Mouse (Mus musculus): ENCODE results near the gene Fam107b. TPM values are rescaled to one million over a fixed set of nuclear protein-coding genes. Genes with fewer than 3 reads are reported as not detected.
A peak's percentile ranks its signal among the peaks of the same experiment; 100 is the strongest.
"Not testable (repeated sequence)": the region's sequence is repeated elsewhere in the genome, so short reads cannot be mapped to it uniquely, and the experiment has no call there.

Gene Fam107b
- polyA plus RNA-seq, 1 experiment from 2014 or later: 75.4 TPM

DNA sequence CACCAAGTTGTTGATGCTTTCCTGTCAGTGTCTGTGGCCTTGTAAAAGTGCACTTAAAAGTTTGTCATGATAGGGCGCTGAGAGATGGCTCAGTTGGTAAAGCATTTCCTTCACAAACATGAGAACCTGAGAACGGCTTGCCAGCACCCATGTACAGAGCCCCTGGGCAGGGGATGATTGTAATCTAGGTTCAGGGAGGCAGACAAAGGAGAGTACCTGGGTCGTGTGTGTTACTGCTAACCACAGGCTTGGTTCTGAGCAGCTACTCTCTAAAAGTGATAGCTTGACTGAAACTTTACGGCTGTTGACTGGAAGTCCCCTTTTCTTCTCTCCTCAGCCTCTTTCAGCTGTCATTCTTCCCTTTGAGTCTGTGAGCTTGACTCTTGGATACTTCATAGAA, 147.6 kb downstream of the Fam107b start:
- Histone ChIP-seq H3K9ac (ENCODE audit: low read length) (no peak overlapping the region), H3K4me2 (ENCODE audit: low read length) (no peak overlapping the region), H3K4me1 (ENCODE audit: control insufficient read depth, insufficient read depth, low read length) (peaks cover 25% of the 10 kb centered on the region; the same call in 1 of the 2 replicates), H3K9me3 (replicated peaks; ENCODE audit: control insufficient read depth, low read length) (no peaks in the 10 kb centered on the region), H3K27me3 (replicated peaks; ENCODE audit: control insufficient read depth, insufficient read depth, low read length) (no peaks in the 10 kb centered on the region), H3K36me3 (ENCODE audit: control insufficient read depth, insufficient read depth, low read length) (no peaks in the 10 kb centered on the region), H3K4me3 (ENCODE audit: low read depth, low read length) (no peak overlapping the region), H3K27ac (ENCODE audit: low read depth, low read length) (no peak overlapping the region)
- no peak for DNase-seq (ENCODE audit: low spot score)
- 89% methylated on average over 4 of the region's 4 CpGs for WGBS
- ATAC-seq: no peak

DNA sequence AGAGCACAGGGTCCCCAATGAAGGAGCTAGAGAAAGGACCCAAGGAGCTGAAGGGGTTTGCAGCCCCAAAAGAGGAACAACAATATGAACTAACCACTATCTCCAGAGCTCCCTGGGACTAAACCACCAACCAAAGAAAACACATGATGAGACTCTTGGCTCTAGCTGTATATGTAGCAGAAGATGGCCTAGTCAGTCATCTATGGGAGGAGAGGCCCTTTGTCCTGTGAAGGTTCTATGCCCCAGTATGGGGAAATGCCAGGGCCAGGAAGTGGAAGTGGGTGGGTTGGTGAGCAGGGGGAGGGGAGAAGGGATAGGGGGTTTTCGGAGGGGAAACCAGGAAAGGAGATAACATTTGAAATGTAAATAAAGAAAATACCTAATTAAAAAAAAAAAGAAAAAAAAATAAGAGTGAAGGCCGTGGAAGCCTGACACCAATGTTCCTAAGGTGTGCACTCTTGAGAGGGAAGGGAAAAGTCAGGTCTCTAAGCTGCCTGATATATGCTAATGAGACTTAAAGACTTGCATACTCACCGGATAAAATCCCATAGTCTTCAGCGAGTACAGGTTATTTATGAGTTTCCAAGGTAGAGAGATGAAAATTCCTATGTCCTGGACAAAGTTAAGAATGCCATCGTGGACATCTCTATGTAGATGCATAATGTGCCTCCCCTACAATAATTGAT, 149.3 kb downstream of the Fam107b start:
- not testable (repeated sequence) for H3K27me3 ChIP-seq (replicated peaks; ENCODE audit: control insufficient read depth, insufficient read depth, low read length); H3K36me3 ChIP-seq (ENCODE audit: control insufficient read depth, insufficient read depth, low read length); H3K27ac ChIP-seq (ENCODE audit: low read depth, low read length); H3K4me3 ChIP-seq (ENCODE audit: low read depth, low read length); DNase-seq (ENCODE audit: low spot score); H3K9ac ChIP-seq (ENCODE audit: low read length); H3K4me2 ChIP-seq (ENCODE audit: low read length); H3K9me3 ChIP-seq (replicated peaks; ENCODE audit: control insufficient read depth, low read length); ATAC-seq
- H3K4me1 ChIP-seq (ENCODE audit: control insufficient read depth, insufficient read depth, low read length): peaks cover 24% of the 10 kb centered on the region; the same call in 1 of the 2 replicates
- WGBS: 95% methylated on average over 5 of the region's 5 CpGs

DNA sequence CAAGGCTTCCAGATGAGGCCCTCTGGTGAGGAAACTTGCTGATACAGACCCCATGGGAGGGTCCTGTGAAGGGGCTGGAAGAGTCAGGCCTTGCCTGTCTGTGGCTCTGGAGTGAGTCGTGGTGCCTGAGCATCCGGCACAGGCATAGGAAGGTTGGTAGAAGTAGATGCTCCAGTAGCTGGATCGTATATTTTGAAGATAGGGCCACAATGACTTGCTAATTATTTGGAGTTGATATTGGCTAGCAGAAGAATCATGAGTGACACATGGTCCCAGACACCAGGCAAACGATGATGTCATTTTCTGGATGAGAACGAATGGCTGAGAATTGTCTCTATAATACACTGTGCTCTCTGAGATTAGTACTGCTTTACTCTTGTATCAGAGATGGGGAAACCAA, 150.8 kb downstream of the Fam107b start:
- ATAC-seq (0 out of 2 replicates have a peak, but pooled peaks have one; percentile 29), DNase-seq (ENCODE audit: low spot score) (no peak)
- Histone ChIP-seq H3K9ac (ENCODE audit: low read length) (no peak overlapping the region), H3K4me1 (ENCODE audit: control insufficient read depth, insufficient read depth, low read length) (peaks cover 14% of the 10 kb centered on the region; the same call in 1 of the 2 replicates), H3K9me3 (replicated peaks; ENCODE audit: control insufficient read depth, low read length) (no peaks in the 10 kb centered on the region), H3K27me3 (replicated peaks; ENCODE audit: control insufficient read depth, insufficient read depth, low read length) (no peaks in the 10 kb centered on the region), H3K4me2 (ENCODE audit: low read length) (no peak overlapping the region), H3K4me3 (ENCODE audit: low read depth, low read length) (no peak overlapping the region), H3K27ac (ENCODE audit: low read depth, low read length) (no peak overlapping the region), H3K36me3 (ENCODE audit: control insufficient read depth, insufficient read depth, low read length) (no peaks in the 10 kb centered on the region)
- 82% methylated on average over 5 of the region's 5 CpGs for WGBS

DNA sequence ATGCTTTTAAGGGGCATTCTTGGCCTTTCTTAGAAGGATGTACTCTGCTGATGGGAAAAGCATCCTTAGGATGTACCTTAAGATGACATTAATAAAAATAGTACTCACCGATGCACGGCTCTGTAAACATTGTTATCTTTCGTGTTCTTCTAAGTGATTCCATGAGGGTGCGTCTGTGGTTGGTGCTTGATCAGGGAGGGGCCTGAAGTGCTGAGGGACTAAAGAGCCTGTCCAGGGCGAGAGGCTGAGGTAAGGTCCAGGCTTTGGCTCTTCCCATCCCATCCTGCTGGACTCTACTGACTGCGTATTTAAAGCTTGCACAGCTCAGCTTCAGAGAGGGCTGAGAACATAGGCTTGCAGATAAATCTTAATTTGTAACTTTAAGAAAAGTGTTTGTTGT, 151.7 kb downstream of the Fam107b start:
- DNase-seq (ENCODE audit: low spot score) (no peak), ATAC-seq (no peak)
- 92% methylated on average over 6 of the region's 6 CpGs for WGBS
- no peak overlapping the region for H3K27ac ChIP-seq (ENCODE audit: low read depth, low read length)
- H3K9me3 ChIP-seq (replicated peaks; ENCODE audit: control insufficient read depth, low read length): no peaks in the 10 kb centered on the region
- H3K27me3 ChIP-seq (replicated peaks; ENCODE audit: control insufficient read depth, insufficient read depth, low read length): no peaks in the 10 kb centered on the region
- H3K4me1 ChIP-seq (ENCODE audit: control insufficient read depth, insufficient read depth, low read length): peaks cover 5% of the 10 kb centered on the region; the same call in 1 of the 2 replicates
- no peaks in the 10 kb centered on the region for H3K36me3 ChIP-seq (ENCODE audit: control insufficient read depth, insufficient read depth, low read length)
- H3K9ac ChIP-seq (ENCODE audit: low read length): no peak overlapping the region
- no peak overlapping the region for H3K4me3 ChIP-seq (ENCODE audit: low read depth, low read length)
- no peak overlapping the region for H3K4me2 ChIP-seq (ENCODE audit: low read length)

DNA sequence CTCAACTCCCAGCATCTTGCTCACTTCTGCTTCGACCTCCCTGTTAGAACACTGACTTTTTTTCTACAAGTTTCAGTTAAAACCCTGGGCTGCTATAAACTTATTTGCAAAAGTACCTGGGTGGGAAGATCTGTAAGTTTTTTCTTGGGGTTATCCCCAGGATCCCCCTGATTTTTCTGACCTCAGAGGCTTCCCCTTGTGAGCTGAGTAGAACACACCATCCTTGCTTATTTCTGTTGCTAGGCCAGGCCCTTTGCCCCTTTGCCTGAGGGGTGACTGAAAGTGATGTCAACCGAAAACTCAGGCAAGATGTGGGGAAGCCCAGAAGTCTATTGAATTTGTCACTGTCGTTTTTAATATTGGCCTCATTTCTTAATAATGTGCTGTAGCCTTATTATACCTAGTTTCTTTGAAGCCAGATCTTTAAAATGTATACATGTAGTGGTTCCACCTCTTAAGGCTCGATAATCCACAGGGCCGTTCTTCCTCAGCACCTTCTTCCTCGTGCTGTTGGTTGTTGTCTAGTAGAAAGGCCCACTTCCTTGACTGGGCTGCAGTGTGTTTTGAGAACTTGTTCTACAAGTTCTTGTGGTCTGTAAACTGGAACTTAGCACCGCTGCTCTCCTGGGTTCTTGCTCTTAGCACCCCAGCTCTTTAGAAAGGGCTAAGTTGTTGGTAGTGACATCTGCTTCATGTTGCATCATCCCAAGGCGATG, 153.3 kb downstream of the Fam107b start:
- DNase-seq (ENCODE audit: low spot score) (no peak), ATAC-seq (no peak)
- Histone ChIP-seq H3K4me2 (ENCODE audit: low read length) (no peak overlapping the region), H3K4me3 (ENCODE audit: low read depth, low read length) (no peak overlapping the region), H3K27me3 (replicated peaks; ENCODE audit: control insufficient read depth, insufficient read depth, low read length) (no peaks in the 10 kb centered on the region), H3K27ac (ENCODE audit: low read depth, low read length) (no peak overlapping the region), H3K9ac (ENCODE audit: low read length) (no peak overlapping the region), H3K9me3 (replicated peaks; ENCODE audit: control insufficient read depth, low read length) (no peaks in the 10 kb centered on the region), H3K36me3 (ENCODE audit: control insufficient read depth, insufficient read depth, low read length) (no peaks in the 10 kb centered on the region), H3K4me1 (ENCODE audit: control insufficient read depth, insufficient read depth, low read length) (0 out of 2 replicates have a peak, but pooled peaks cover 2% of the 10 kb centered on the region)
- WGBS: 82% methylated on average over 8 of the region's 8 CpGs

DNA sequence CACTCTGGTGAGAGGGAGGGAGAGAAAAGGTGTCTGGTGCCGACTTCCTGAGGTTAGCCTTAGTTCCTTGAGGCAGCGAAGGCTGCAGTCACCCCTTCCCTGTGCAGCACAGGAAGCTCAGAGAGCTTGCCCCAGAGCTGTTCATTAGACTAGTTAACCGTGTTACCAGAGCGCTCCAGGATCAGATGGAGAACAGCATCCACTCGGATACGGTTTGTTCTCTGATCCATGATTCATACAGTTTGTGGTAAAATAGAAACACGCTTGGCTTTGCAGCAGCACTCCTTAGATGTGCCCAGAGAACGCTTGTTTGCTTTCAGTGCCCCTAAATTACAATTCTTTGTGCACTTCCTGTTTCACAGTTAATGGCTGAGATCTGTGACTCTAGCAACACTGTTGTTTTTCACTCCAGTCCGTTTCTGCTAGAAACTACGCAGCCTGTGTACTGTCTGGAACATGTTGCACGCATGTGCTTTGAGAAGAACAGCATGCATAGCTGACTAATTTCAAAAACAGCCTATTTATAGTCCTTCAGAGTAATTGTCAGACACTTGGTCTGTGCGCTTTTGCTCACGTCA, 156.3 kb downstream of the Fam107b start:
- Histone ChIP-seq H3K4me1 (ENCODE audit: control insufficient read depth, insufficient read depth, low read length) (no peaks in the 10 kb centered on the region), H3K36me3 (ENCODE audit: control insufficient read depth, insufficient read depth, low read length) (no peaks in the 10 kb centered on the region), H3K9me3 (replicated peaks; ENCODE audit: control insufficient read depth, low read length) (no peaks in the 10 kb centered on the region), H3K27ac (ENCODE audit: low read depth, low read length) (0 out of 2 replicates have a peak overlapping the region, but pooled peaks have one; percentile 5), H3K9ac (ENCODE audit: low read length) (no peak overlapping the region), H3K4me2 (ENCODE audit: low read length) (no peak overlapping the region), H3K4me3 (ENCODE audit: low read depth, low read length) (no peak overlapping the region), H3K27me3 (replicated peaks; ENCODE audit: control insufficient read depth, insufficient read depth, low read length) (no peaks in the 10 kb centered on the region)
- DNase-seq (ENCODE audit: low spot score): no peak
- no peak for ATAC-seq
- WGBS: 77% methylated on average over 13 of the region's 13 CpGs

DNA sequence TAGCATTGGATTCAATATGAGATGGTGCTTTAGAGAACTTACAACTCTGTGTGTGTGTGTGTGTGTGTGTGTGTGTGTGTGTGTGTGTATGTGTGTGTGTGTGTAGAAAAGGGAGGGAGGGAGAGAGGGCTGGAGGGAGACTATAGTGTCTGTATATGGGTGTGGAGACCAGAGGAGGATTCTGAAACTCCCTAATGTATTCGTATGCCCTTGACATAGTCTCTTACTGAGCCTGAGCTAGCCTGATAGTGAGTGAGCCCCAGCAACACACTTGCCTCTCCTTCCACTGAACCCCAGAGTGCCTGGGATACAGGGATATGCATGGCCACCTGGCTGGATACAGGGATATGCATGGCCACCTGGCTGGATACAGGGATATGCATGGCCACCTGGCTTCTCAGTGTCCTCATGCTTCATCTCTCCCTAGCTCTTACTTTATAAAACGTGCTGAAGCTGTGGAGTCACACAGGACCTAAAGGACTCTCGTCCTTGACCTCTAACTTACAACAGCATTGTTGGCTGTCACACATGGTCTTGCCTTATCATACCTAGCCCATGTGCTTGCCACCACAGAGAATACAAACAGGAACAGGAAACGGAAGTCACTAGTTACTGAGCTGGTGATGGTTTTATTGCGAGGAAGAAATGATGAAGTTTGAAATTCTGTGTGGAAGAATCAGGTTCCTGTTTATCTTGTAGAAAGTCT, 157.1 kb downstream of the Fam107b start:
- no peaks in the 10 kb centered on the region for H3K27me3 ChIP-seq (replicated peaks; ENCODE audit: control insufficient read depth, insufficient read depth, low read length)
- 85% methylated on average over 5 of the region's 5 CpGs for WGBS
- H3K27ac ChIP-seq (ENCODE audit: low read depth, low read length): no peak overlapping the region
- no peak overlapping the region for H3K4me3 ChIP-seq (ENCODE audit: low read depth, low read length)
- H3K9ac ChIP-seq (ENCODE audit: low read length): no peak overlapping the region
- no peak overlapping the region for H3K4me2 ChIP-seq (ENCODE audit: low read length)
- no peaks in the 10 kb centered on the region for H3K36me3 ChIP-seq (ENCODE audit: control insufficient read depth, insufficient read depth, low read length)
- H3K9me3 ChIP-seq (replicated peaks; ENCODE audit: control insufficient read depth, low read length): no peaks in the 10 kb centered on the region
- ATAC-seq (peak; percentile 26; the same call in 1 of the 2 replicates), DNase-seq (ENCODE audit: low spot score) (no peak)
- H3K4me1 ChIP-seq (ENCODE audit: control insufficient read depth, insufficient read depth, low read length): 0 out of 2 replicates have a peak, but pooled peaks cover under 1% of the 10 kb centered on the region

DNA sequence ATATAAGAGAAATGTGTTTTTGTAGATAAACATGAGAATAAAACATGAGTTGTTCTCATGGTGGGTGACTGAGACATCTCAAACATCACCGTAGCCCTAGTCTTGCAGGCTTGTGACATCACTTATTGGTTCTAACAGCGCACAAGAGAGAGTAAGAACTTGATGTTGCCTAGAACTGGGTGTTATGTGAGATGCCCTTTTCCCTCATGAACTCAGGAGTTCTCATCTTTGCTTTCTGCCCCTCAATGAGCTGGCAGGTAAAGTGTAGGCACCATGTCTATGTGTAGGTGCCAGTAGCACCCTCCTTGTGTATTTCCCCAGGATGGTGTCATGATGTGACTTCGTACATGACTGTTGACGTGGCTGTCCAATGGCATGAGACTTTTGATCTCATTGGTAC, 157.8 kb downstream of the Fam107b start:
- Histone ChIP-seq H3K4me3 (ENCODE audit: low read depth, low read length) (no peak overlapping the region), H3K36me3 (ENCODE audit: control insufficient read depth, insufficient read depth, low read length) (no peaks in the 10 kb centered on the region), H3K9ac (ENCODE audit: low read length) (no peak overlapping the region), H3K27ac (ENCODE audit: low read depth, low read length) (no peak overlapping the region), H3K9me3 (replicated peaks; ENCODE audit: control insufficient read depth, low read length) (no peaks in the 10 kb centered on the region), H3K27me3 (replicated peaks; ENCODE audit: control insufficient read depth, insufficient read depth, low read length) (no peaks in the 10 kb centered on the region), H3K4me1 (ENCODE audit: control insufficient read depth, insufficient read depth, low read length) (0 out of 2 replicates have a peak, but pooled peaks cover 2% of the 10 kb centered on the region), H3K4me2 (ENCODE audit: low read length) (no peak overlapping the region)
- 96% methylated on average over 4 of the region's 4 CpGs for WGBS
- ATAC-seq: no peak
- no peak for DNase-seq (ENCODE audit: low spot score)
